Mouse (Mus musculus): ENCODE data around the gene Mtm1. TPM values are rescaled to one million over a fixed set of nuclear protein-coding genes. Genes with fewer than 3 reads are reported as not detected.

Mtm1 gene
- total RNA-seq (2012; rRNA removed) = 2.2 and 3.5 TPM in 2 replicates
- 1 to 10 TPM in 1 of 2 experiments, not detected in 1; 4.0 TPM for polyA plus RNA-seq (2012; ENCODE audit: insufficient read depth in 1 of 2, insufficient read length in 2 of 2, low read depth in 1 of 2, low replicate concordance in 2 of 2, missing spikeins in 1 of 2)

DNA sequence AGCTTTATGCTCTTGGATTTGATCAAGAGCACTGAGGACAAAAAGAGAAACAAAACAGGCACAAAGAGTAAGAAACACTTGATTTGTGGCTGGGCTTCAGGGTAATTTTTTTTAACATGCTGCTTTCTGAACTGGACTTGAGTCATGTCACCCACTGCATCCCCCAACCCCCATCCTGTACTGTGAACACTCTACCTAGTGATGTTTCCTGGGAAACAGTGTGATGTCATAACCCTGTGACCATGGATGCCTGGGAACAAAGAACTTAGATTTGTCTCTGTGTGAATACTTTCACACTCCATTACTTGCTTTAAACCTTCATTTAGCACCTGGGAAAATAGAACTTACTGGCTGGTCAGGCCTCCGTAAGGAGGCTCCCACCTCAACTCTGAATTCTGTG, at the start of gene Mtm1:
Mtm1 (plus strand) TSS at position 301 of the 400 bp plus-strand sequence.
- H3K9me3 ChIP-seq (replicated peaks; ENCODE audit: insufficient read depth, low read length) = no peaks in the 10 kb centered on the region
- no peak within 1 kb of the TSS for H3K27ac ChIP-seq (ENCODE audit: control insufficient read depth, low read depth, low read length)
- H3K9ac ChIP-seq (ENCODE audit: control insufficient read depth, low read depth, low read length, poor library complexity, severe bottlenecking) = no peak within 1 kb of the TSS
- H3K4me3 ChIP-seq (ENCODE audit: control insufficient read depth in 1 of 2, insufficient read depth in 1 of 2, low read depth in 2 of 2, low read length in 2 of 2) = no peak within 1 kb of the TSS
- H3K27me3 ChIP-seq (ENCODE audit: control insufficient read depth in 1 of 2, insufficient read depth in 2 of 2, low read length in 2 of 2) = no peaks in the 10 kb centered on the region
- peaks cover 0 to 9% of the 10 kb centered on the region in 2 experiments; a peak in 2 of 4 replicates for H3K36me3 ChIP-seq (ENCODE audit: control insufficient read depth in 1 of 2, insufficient read depth in 2 of 2, low read length in 2 of 2)
- TF ChIP-seq ELF1 (IDR thresholded peaks at IDR 0.05; ENCODE audit: low read depth, low read length) (no peak), MYB (IDR thresholded peaks at IDR 0.05; ENCODE audit: low read depth, low read length) (no peak), RAD21 (IDR thresholded peaks at IDR 0.05; ENCODE audit: low read depth, low read length) (no peak), MAX (IDR thresholded peaks at IDR 0.05; ENCODE audit: low read length) (no peak), HCFC1 (IDR thresholded peaks at IDR 0.05; ENCODE audit: low read depth, low read length) (no peak), RCOR1 (IDR thresholded peaks at IDR 0.05; ENCODE audit: low read depth, low read length) (no peak), SIN3A (IDR thresholded peaks at IDR 0.05; ENCODE audit: low read length) (no peak)
- H3K4me1 ChIP-seq (ENCODE audit: control insufficient read depth in 1 of 2, insufficient read depth in 2 of 2, low read length in 2 of 2) = peaks cover 0 to 3% of the 10 kb centered on the region in 2 experiments; a peak in 2 of 4 replicates
- no peak for DNase-seq (ENCODE audit: low read depth, low spot score)
- peaks cover 3% of the 10 kb centered on the region; the same call in 1 of the 2 replicates for H3K79me2 ChIP-seq (ENCODE audit: control insufficient read depth, insufficient read depth, low read length, poor library complexity)

GRCm38 (mm10) chrX:71181526-71181925, 29.0 kb upstream of the Mtm1 start:
- H3K79me2 ChIP-seq (ENCODE audit: control insufficient read depth, insufficient read depth, low read length, poor library complexity) = no peaks in the 10 kb centered on the region
- TF ChIP-seq HCFC1 (IDR thresholded peaks at IDR 0.05; ENCODE audit: low read depth, low read length) = no peak
- TF ChIP-seq ELF1 (IDR thresholded peaks at IDR 0.05; ENCODE audit: low read depth, low read length) = no peak
- TF ChIP-seq ZNF384 (IDR thresholded peaks at IDR 0.05; ENCODE audit: low read depth, low read length) = no peak
- TF ChIP-seq EP300 (IDR thresholded peaks at IDR 0.05; ENCODE audit: low read depth in 1 of 2, low read length in 2 of 2) = no peak
- TF ChIP-seq MYB (IDR thresholded peaks at IDR 0.05; ENCODE audit: low read depth, low read length) = no peak
- TF ChIP-seq UBTF (IDR thresholded peaks at IDR 0.05; ENCODE audit: borderline replicate concordance, insufficient read depth, low read depth, low read length) = no peak
- no peak for TF ChIP-seq CHD1 (IDR thresholded peaks at IDR 0.05; ENCODE audit: low read depth, low read length)
- no peak for TF ChIP-seq CHD2 (IDR thresholded peaks at IDR 0.05; ENCODE audit: low read length)
- no peak for TF ChIP-seq TCF12 (IDR thresholded peaks at IDR 0.05; ENCODE audit: low read depth, low read length)
- no peak for TF ChIP-seq CTCF (IDR thresholded peaks at IDR 0.05 in 2 of 3, conservative IDR thresholded peaks at IDR 0.05 in 1 of 3; ENCODE audit: control insufficient read depth in 1 of 3, insufficient read depth in 1 of 3, low read depth in 2 of 3, low read length in 3 of 3, poor library complexity in 1 of 3, severe bottlenecking in 1 of 3)
- TF ChIP-seq SMC3 (IDR thresholded peaks at IDR 0.05; ENCODE audit: low read depth, low read length) = no peak
- TF ChIP-seq RAD21 (IDR thresholded peaks at IDR 0.05; ENCODE audit: low read depth, low read length) = no peak
- no peak for TF ChIP-seq E2F4 (IDR thresholded peaks at IDR 0.05; ENCODE audit: borderline replicate concordance, low read depth, low read length)
- no peaks in the 10 kb centered on the region for H3K9me3 ChIP-seq (replicated peaks; ENCODE audit: insufficient read depth, low read length)
- no peak overlapping the region for H3K27ac ChIP-seq (ENCODE audit: control insufficient read depth, low read depth, low read length)
- H3K9ac ChIP-seq (ENCODE audit: control insufficient read depth, low read depth, low read length, poor library complexity, severe bottlenecking) = no peak overlapping the region
- H3K4me1 ChIP-seq (ENCODE audit: control insufficient read depth in 1 of 2, insufficient read depth in 2 of 2, low read length in 2 of 2) = no peaks in the 10 kb centered on the region
- no peak for DNase-seq (ENCODE audit: low read depth, low spot score)
- H3K36me3 ChIP-seq (ENCODE audit: control insufficient read depth in 1 of 2, insufficient read depth in 2 of 2, low read length in 2 of 2) = no peaks in the 10 kb centered on the region
- no peaks in the 10 kb centered on the region; a peak in 1 of 4 replicates for H3K27me3 ChIP-seq (ENCODE audit: control insufficient read depth in 1 of 2, insufficient read depth in 2 of 2, low read length in 2 of 2)
- no peak overlapping the region for H3K4me3 ChIP-seq (ENCODE audit: control insufficient read depth in 1 of 2, insufficient read depth in 1 of 2, low read depth in 2 of 2, low read length in 2 of 2)

All from MEL (cell line).